Mouse (Mus musculus) olfactory bulb, adult 2 months (tissue): ENCODE measurements around the gene Slc27a4. TPM values are rescaled to one million over a fixed set of nuclear protein-coding genes. Genes with fewer than 3 reads are reported as not detected.

Source experiments
- H3K27ac ChIP-seq: fragments of 200-500 bp; 2 replicates; pipeline ENCODE4 v1.5.1; 2012; ENCODE audit warnings: low read depth, low read length; ENCODE audit not compliant: insufficient read depth
- H3K4me1 ChIP-seq: fragments of 200-500 bp; 2 replicates; pipeline ENCODE4 v1.6.1; 2012; ENCODE audit warnings: low read length; ENCODE audit not compliant: control insufficient read depth, insufficient read depth
- H3K4me3 ChIP-seq: fragments of 200-500 bp; 2 replicates; pipeline ENCODE4 v1.5.1; 2012; ENCODE audit warnings: mild to moderate bottlenecking, low read depth, low read length, moderate library complexity; ENCODE audit not compliant: insufficient read depth
- CTCF ChIP-seq: fragments of 200-500 bp; IDR thresholded peaks from 2 replicates; pipeline ENCODE4 v1.5.1; 2012; ENCODE audit warnings: low read depth, mild to moderate bottlenecking, low read length, moderate library complexity; ENCODE audit not compliant: insufficient read depth
- POLR2A ChIP-seq: fragments of 200-500 bp; IDR thresholded peaks from 2 replicates; pipeline ENCODE4 v1.6.1; 2012; ENCODE audit warnings: mild to moderate bottlenecking, low read depth, low read length, moderate library complexity; ENCODE audit not compliant: insufficient read depth
- WGBS: fragments of 180-500 bp; shearing (Covaris S2); methylation state at CpG from one replicate; pipeline ENCODE4 v1.1.7; 2018; 5-methylcytosine and 5-hydroxymethylcytosine counted together
- polyA plus RNA-seq: library from polyadenylated mRNA; stranded (reverse); fragments of >200 nt; gene quantifications from 2 replicates; pipeline ENCODE4 v1.2.4, GENCODE M21; 2012; ENCODE audit warnings: low replicate concordance; ENCODE audit not compliant: missing spikeins, insufficient read depth, insufficient read length

The Slc27a4 gene
- polyA plus RNA-seq, 1 experiment = not detected

GRCm38 (mm10) chr2:29784290-29784689, 18.1 kb upstream of the Slc27a4 start:
- TF ChIP-seq POLR2A (no peak), CTCF (no peak)
- H3K4me3 ChIP-seq = no peak overlapping the region
- no peak overlapping the region for H3K27ac ChIP-seq
- 35% methylated on average over 4 of the region's 4 CpGs for WGBS
- H3K4me1 ChIP-seq = peaks cover 3% of the 10 kb centered on the region; the same call in 1 of the 2 replicates

- no peak for TF ChIP-seq CTCF
- TF ChIP-seq POLR2A = peak; percentile 43; the same call in 1 of the 2 replicates
- Histone ChIP-seq H3K4me3 (peak within 1 kb of the TSS; percentile 76), H3K4me1 (peaks cover 3% of the 10 kb centered on the region; the same call in 1 of the 2 replicates), H3K27ac (peak within 1 kb of the TSS; percentile 57)
- 2% methylated on average over 31 of the region's 31 CpGs for WGBS
Observed at GRCm38 (mm10) chr2:29787104-29787917, 15.1 kb upstream of the Slc27a4 start, which contains the start of gene Coq4. TSS of gene Coq4 (plus strand) at chr2:29787493.

GRCm38 (mm10) chr2:29787937-29788681, 14.3 kb upstream of the Slc27a4 start, which contains the start of gene Trub2:
TSS of gene Trub2 (minus strand) at chr2:29788502.
- Histone ChIP-seq H3K4me3 (peak within 1 kb of the TSS; percentile 76), H3K27ac (peak within 1 kb of the TSS; percentile 57), H3K4me1 (peaks cover 3% of the 10 kb centered on the region; the same call in 1 of the 2 replicates)
- WGBS = under 1% methylated on average over 45 of the region's 45 CpGs
- TF ChIP-seq CTCF (no peak), POLR2A (peak; percentile 53)

- no peaks in the 10 kb centered on the region for H3K4me1 ChIP-seq
- no peak for TF ChIP-seq POLR2A
- no peak for TF ChIP-seq CTCF
- H3K4me3 ChIP-seq = no peak overlapping the region
- 96% methylated on average over 2 of the region's 2 CpGs for WGBS
- no peak overlapping the region for H3K27ac ChIP-seq
Observed at GRCm38 (mm10) chr2:29792772-29793487, 9.5 kb upstream of the Slc27a4 start.

- TF ChIP-seq POLR2A (no peak), CTCF (no peak)
- WGBS = 0% methylated on average over 38 of the region's 39 CpGs
- Histone ChIP-seq H3K27ac (peak overlapping the region; percentile 58), H3K4me3 (peak overlapping the region; percentile 95), H3K4me1 (peaks cover 11% of the 10 kb centered on the region)
Observed at GRCm38 (mm10) chr2:29802827-29803201, 380 bp downstream of the Slc27a4 start.

GRCm38 (mm10) chr2:29803400-29803831, 982 bp downstream of the Slc27a4 start:
- peaks cover 11% of the 10 kb centered on the region for H3K4me1 ChIP-seq
- peak overlapping the region; percentile 58; the same call in 1 of the 2 replicates for H3K27ac ChIP-seq
- WGBS = 15% methylated on average over 6 of the region's 6 CpGs
- TF ChIP-seq POLR2A = no peak
- no peak for TF ChIP-seq CTCF
- H3K4me3 ChIP-seq = peak overlapping the region; percentile 95

GRCm38 (mm10) chr2:29815678-29816371, 13.4 kb downstream of the Slc27a4 start:
- TF ChIP-seq POLR2A = no peak
- TF ChIP-seq CTCF = no peak
- WGBS = 82% methylated on average over 11 of the region's 11 CpGs
- Histone ChIP-seq H3K27ac (no peak overlapping the region), H3K4me3 (no peak overlapping the region), H3K4me1 (peaks cover 10% of the 10 kb centered on the region)
